Mouse (Mus musculus): ENCODE data around the gene Lrrc72.

The Lrrc72 gene

GRCm38 (mm10) chr12:36194976-36195375 lies 58.2 kb downstream of the Lrrc72 start:
- in situ Hi-C loops (cut with MseI, MboI): no loop called here

GRCm38 (mm10) chr12:36190343-36190742 lies 62.9 kb downstream of the Lrrc72 start:
- in situ Hi-C loops (cut with MseI, MboI): no loop called here

- in situ Hi-C loops (cut with MseI, MboI): no loop called here
Measured at GRCm38 (mm10) chr12:36189610-36190009, 63.6 kb downstream of the Lrrc72 start.

- in situ Hi-C loops (cut with MseI, MboI): no loop called here
Measured at GRCm38 (mm10) chr12:36187081-36187480, 66.1 kb downstream of the Lrrc72 start.

- in situ Hi-C loops (cut with MseI, MboI): no loop called here
Measured at GRCm38 (mm10) chr12:36182570-36182969, 70.6 kb downstream of the Lrrc72 start.

GRCm38 (mm10) chr12:36177227-36177626 lies 76.0 kb downstream of the Lrrc72 start:
- in situ Hi-C loops (cut with MseI, MboI): no loop called here

- in situ Hi-C loops (cut with MseI, MboI): no loop called here
Measured at GRCm38 (mm10) chr12:36165299-36165698, 87.9 kb downstream of the Lrrc72 start.

GRCm38 (mm10) chr12:36164126-36164791 lies 88.9 kb downstream of the Lrrc72 start:
- in situ Hi-C loops (cut with MseI, MboI): no loop called here
